Comparison of ENCODE assay signal across 11 mouse cellular contexts in genomic region chr9:116591071-116591470, GRCm38 (mm10).
DNase-seq lines count a peak whose midpoint lies in the region; ATAC-seq and TF ChIP-seq lines count a peak whose summit lies in the region.
"Had no signal": no experiment of that assay in that cellular context is flagged by ENCODE, and none has a peak within 500 bp of the region (broad histone marks: within the 10 kb centered on the region; RNA-seq: fewer than 3 reads in every experiment).

No protein-coding gene starts in this region.

- no peak for TF ChIP-seq POLR2A in lung, adult 2 months (IDR thresholded peaks at IDR 0.05; ENCODE audit: borderline replicate concordance, extremely low read depth, low read depth, low read length)
- no peak for TF ChIP-seq POLR2A in myocyte (IDR thresholded peaks at IDR 0.05; ENCODE audit: insufficient read length, low read depth)
- TF ChIP-seq POLR2A in cerebellum, adult 2 months (IDR thresholded peaks at IDR 0.05; ENCODE audit: borderline replicate concordance, insufficient read depth, low read length), result no peak

- H3K79me2 ChIP-seq in myocyte (ENCODE audit: control insufficient read depth, insufficient read depth), result no peaks in the 10 kb centered on the region

- peak overlapping the region; percentile 57 for H3K4me2 ChIP-seq in myocyte (ENCODE audit: low read depth)

- H3K4me3 ChIP-seq in lung, adult 2 months (replicated peaks; ENCODE audit: extremely low read depth, low read depth, low read length), result no peak overlapping the region
- H3K4me3 ChIP-seq in myocyte, result no peak overlapping the region
- no peak overlapping the region for H3K4me3 ChIP-seq in cerebellum, adult 2 months (replicated peaks; ENCODE audit: insufficient read depth, low read depth, low read length)

- no peaks in the 10 kb centered on the region for H3K4me1 ChIP-seq in lung, adult 2 months (ENCODE audit: control insufficient read depth, insufficient read depth, low read length)
- H3K4me1 ChIP-seq in cerebellum, adult 2 months (ENCODE audit: control insufficient read depth, insufficient read depth, low read length), result no peaks in the 10 kb centered on the region

- no peak overlapping the region for H3ac ChIP-seq in myocyte (ENCODE audit: control insufficient read depth, insufficient read length)

- no peak for TF ChIP-seq CTCF in lung, adult 2 months (IDR thresholded peaks at IDR 0.05; ENCODE audit: insufficient read depth, low read length)
- TF ChIP-seq CTCF in cerebellum, adult 2 months (IDR thresholded peaks at IDR 0.05; ENCODE audit: borderline replicate concordance, insufficient read depth, low read depth, low read length), result no peak

- H3K36me3 ChIP-seq in myocyte (ENCODE audit: control insufficient read depth, insufficient read depth), result no peaks in the 10 kb centered on the region

- peak; percentile 17 to 35 for DNase-seq in lung, adult 18-20 months
- DNase-seq in lung, adult 2 months, result no peak
- DNase-seq in gastrocnemius, adult 18-20 months (ENCODE audit: low spot score), result peak; percentile 61
- peak; percentile 46 for DNase-seq in heart, postnatal 4 days
- no peak for DNase-seq in spleen, adult 18-20 months
- no peak for DNase-seq in cerebellum, adult 2 months
- DNase-seq: thymus, adult 2 months had no signal

- 70% methylated on average over 9 of the region's 9 CpGs for WGBS in lung, adult 2 months
- 64% methylated on average over 9 of the region's 9 CpGs for WGBS in cerebellum, adult 2 months

- no peak overlapping the region for H3K27ac ChIP-seq in cerebellum, adult 2 months (ENCODE audit: insufficient read depth, low read length)

- no peak for ATAC-seq in erythroblast, adult 5-6 weeks (replicated peaks; ENCODE audit: low FRiP score, poor library complexity, severe bottlenecking)
- ATAC-seq: forebrain, embryonic 16.5 days; hindbrain, embryonic 16.5 days had no signal

- H3K27me3 ChIP-seq in myocyte (ENCODE audit: control insufficient read depth, insufficient read depth, insufficient read length), result no peaks in the 10 kb centered on the region
- H3K27me3 ChIP-seq in cerebellum, adult 2 months (ENCODE audit: control insufficient read depth, insufficient read depth, low read length), result no peaks in the 10 kb centered on the region

TF ChIP-seq in myocyte, 11 proteins besides CTCF, POLR2A, EP300 and RAD21:
- TF ChIP-seq POLR2AphosphoS2 (IDR thresholded peaks at IDR 0.05; ENCODE audit: insufficient read length, low read depth), result no peak
- peak in 1 of 3 experiments; percentile 15 for TF ChIP-seq MYOD1 (IDR thresholded peaks at IDR 0.05; ENCODE audit: control insufficient read depth in 1 of 3, insufficient read length in 2 of 3, low read depth in 2 of 3)
- no peak for TF ChIP-seq CEBPB (IDR thresholded peaks at IDR 0.05; ENCODE audit: insufficient read depth, poor library complexity, severe bottlenecking)
- TF ChIP-seq TCF12 (IDR thresholded peaks at IDR 0.05; ENCODE audit: insufficient read depth, poor library complexity, severe bottlenecking), result no peak
- no peak for TF ChIP-seq REST (IDR thresholded peaks at IDR 0.05; ENCODE audit: insufficient read depth, insufficient read length)
- no peak for TF ChIP-seq TCF3 (IDR thresholded peaks at IDR 0.05; ENCODE audit: insufficient read length, low read depth)
- no peak for TF ChIP-seq SRF (IDR thresholded peaks at IDR 0.05; ENCODE audit: control insufficient read depth, insufficient read length, low read depth)

Comparison
In these comparisons a context has a peak if more than half of its experiments do, and no peak if none do; other contexts are left out.
1. DNase-seq: peak in lung, adult 18-20 months (2 of 2), gastrocnemius, adult 18-20 months (single experiment) and heart, postnatal 4 days (single experiment); none in lung, adult 2 months (single experiment), spleen, adult 18-20 months (0 of 2) and cerebellum, adult 2 months (0 of 2).